Mouse (Mus musculus): ENCODE data around the gene Mafk. TPM values are rescaled to one million over a fixed set of nuclear protein-coding genes. Genes with fewer than 3 reads are reported as not detected.

Mafk gene
- polyA plus RNA-seq, 1 experiment from 2014 or later = 5.7 TPM

DNA sequence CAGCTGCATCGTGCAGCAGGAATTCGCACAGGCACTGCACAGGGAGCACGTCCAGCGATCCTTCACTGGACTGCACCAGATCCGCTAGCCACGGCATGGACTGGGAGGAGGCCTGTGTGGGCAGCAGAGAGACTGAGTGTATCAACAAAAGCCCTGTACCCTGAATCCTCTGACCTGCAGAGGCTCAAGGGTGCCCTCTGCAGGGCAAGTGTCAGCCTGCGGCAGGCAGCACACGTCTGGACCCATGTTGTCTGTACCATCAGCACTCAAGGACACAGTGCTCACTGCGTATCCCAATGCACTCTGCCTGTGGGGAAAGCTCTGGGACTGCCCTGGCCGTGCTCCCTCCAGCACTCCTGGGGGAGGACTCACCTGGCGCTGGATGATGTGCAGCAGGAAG is 27.0 kb upstream of the Mafk start:
- Histone ChIP-seq H3K36me3 (ENCODE audit: control insufficient read depth, insufficient read depth, low read length) (peaks cover 80% of the 10 kb centered on the region), H3K4me2 (ENCODE audit: low read depth, low read length) (no peak overlapping the region), H3K4me1 (ENCODE audit: control insufficient read depth, insufficient read depth, low read length) (no peaks in the 10 kb centered on the region), H3K4me3 (ENCODE audit: low read depth, low read length) (no peak overlapping the region), H3K9ac (replicated peaks; ENCODE audit: low read depth, low read length) (no peak overlapping the region), H3K9me3 (ENCODE audit: control insufficient read depth, low read length) (no peaks in the 10 kb centered on the region), H3K27ac (ENCODE audit: low read depth, low read length) (no peak overlapping the region), H3K27me3 (ENCODE audit: control insufficient read depth, insufficient read depth, low read length) (no peaks in the 10 kb centered on the region)
- no peak for ATAC-seq (ENCODE audit: low read depth)
- WGBS = 74% methylated on average over 11 of the region's 11 CpGs

GRCm38 (mm10) chr5:139768216-139768615 is 23.1 kb upstream of the Mafk start:
- WGBS = 100% methylated on average over 8 of the region's 8 CpGs
- no peak overlapping the region for H3K4me2 ChIP-seq (ENCODE audit: low read depth, low read length)
- peaks cover 86% of the 10 kb centered on the region for H3K36me3 ChIP-seq (ENCODE audit: control insufficient read depth, insufficient read depth, low read length)
- H3K27ac ChIP-seq (ENCODE audit: low read depth, low read length) = no peak overlapping the region
- no peak overlapping the region for H3K9ac ChIP-seq (replicated peaks; ENCODE audit: low read depth, low read length)
- H3K4me1 ChIP-seq (ENCODE audit: control insufficient read depth, insufficient read depth, low read length) = no peaks in the 10 kb centered on the region
- ATAC-seq (ENCODE audit: low read depth) = no peak
- no peaks in the 10 kb centered on the region for H3K27me3 ChIP-seq (ENCODE audit: control insufficient read depth, insufficient read depth, low read length)
- no peaks in the 10 kb centered on the region for H3K9me3 ChIP-seq (ENCODE audit: control insufficient read depth, low read length)
- no peak overlapping the region for H3K4me3 ChIP-seq (ENCODE audit: low read depth, low read length)

- under 1% methylated on average over 55 of the region's 55 CpGs for WGBS
- Histone ChIP-seq H3K36me3 (ENCODE audit: control insufficient read depth, insufficient read depth, low read length) (peaks cover 26% of the 10 kb centered on the region), H3K4me2 (ENCODE audit: low read depth, low read length) (peak within 1 kb of the TSS; percentile 97), H3K4me1 (ENCODE audit: control insufficient read depth, insufficient read depth, low read length) (peaks cover 6% of the 10 kb centered on the region), H3K27me3 (ENCODE audit: control insufficient read depth, insufficient read depth, low read length) (no peaks in the 10 kb centered on the region), H3K4me3 (ENCODE audit: low read depth, low read length) (peak within 1 kb of the TSS; percentile 57), H3K9me3 (ENCODE audit: control insufficient read depth, low read length) (no peaks in the 10 kb centered on the region), H3K9ac (replicated peaks; ENCODE audit: low read depth, low read length) (peak within 1 kb of the TSS; percentile 83), H3K27ac (ENCODE audit: low read depth, low read length) (no peak within 1 kb of the TSS)
- ATAC-seq (ENCODE audit: low read depth) = peak; percentile 91
Measured at GRCm38 (mm10) chr5:139775216-139775926, 15.9 kb upstream of the Mafk start, which contains the start of gene Ints1. TSS of gene Ints1 (minus strand) at chr5:139775674.

DNA sequence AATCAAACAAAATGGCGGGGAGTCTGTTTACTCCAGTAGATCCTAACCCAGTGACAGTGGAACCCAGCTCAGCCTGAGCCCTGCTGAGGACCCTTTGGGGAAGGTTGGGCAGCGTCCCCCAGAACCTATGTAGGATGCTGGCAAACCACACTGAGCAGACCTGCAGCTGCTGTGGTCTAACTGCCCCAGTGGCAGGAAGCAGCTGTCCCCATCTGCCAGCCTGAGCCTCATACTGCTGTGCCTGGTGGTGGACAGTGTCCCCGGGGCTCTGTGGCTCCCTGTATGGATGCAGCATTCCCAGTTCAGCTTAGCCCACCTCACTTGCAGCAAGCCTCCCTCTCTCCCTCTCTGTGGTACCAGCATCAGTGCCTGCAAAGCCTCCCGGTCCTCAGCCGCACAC is 14.3 kb upstream of the Mafk start:
- ATAC-seq (ENCODE audit: low read depth) = no peak
- no peak overlapping the region for H3K4me2 ChIP-seq (ENCODE audit: low read depth, low read length)
- WGBS = 86% methylated on average over 5 of the region's 5 CpGs
- no peaks in the 10 kb centered on the region for H3K27me3 ChIP-seq (ENCODE audit: control insufficient read depth, insufficient read depth, low read length)
- 0 out of 2 replicates have a peak, but pooled peaks cover 11% of the 10 kb centered on the region for H3K36me3 ChIP-seq (ENCODE audit: control insufficient read depth, insufficient read depth, low read length)
- peaks cover 6% of the 10 kb centered on the region for H3K4me1 ChIP-seq (ENCODE audit: control insufficient read depth, insufficient read depth, low read length)
- H3K9me3 ChIP-seq (ENCODE audit: control insufficient read depth, low read length) = no peaks in the 10 kb centered on the region
- H3K9ac ChIP-seq (replicated peaks; ENCODE audit: low read depth, low read length) = no peak overlapping the region
- H3K4me3 ChIP-seq (ENCODE audit: low read depth, low read length) = no peak overlapping the region
- H3K27ac ChIP-seq (ENCODE audit: low read depth, low read length) = no peak overlapping the region

- 81% methylated on average over 8 of the region's 8 CpGs for WGBS
- Histone ChIP-seq H3K36me3 (ENCODE audit: control insufficient read depth, insufficient read depth, low read length) (no peaks in the 10 kb centered on the region), H3K9ac (replicated peaks; ENCODE audit: low read depth, low read length) (no peak overlapping the region), H3K4me2 (ENCODE audit: low read depth, low read length) (no peak overlapping the region), H3K4me3 (ENCODE audit: low read depth, low read length) (no peak overlapping the region), H3K27me3 (ENCODE audit: control insufficient read depth, insufficient read depth, low read length) (no peaks in the 10 kb centered on the region), H3K27ac (ENCODE audit: low read depth, low read length) (no peak overlapping the region), H3K4me1 (ENCODE audit: control insufficient read depth, insufficient read depth, low read length) (no peaks in the 10 kb centered on the region), H3K9me3 (ENCODE audit: control insufficient read depth, low read length) (no peaks in the 10 kb centered on the region)
- no peak for ATAC-seq (ENCODE audit: low read depth)
Measured at GRCm38 (mm10) chr5:139781406-139781805, 9.9 kb upstream of the Mafk start.

DNA sequence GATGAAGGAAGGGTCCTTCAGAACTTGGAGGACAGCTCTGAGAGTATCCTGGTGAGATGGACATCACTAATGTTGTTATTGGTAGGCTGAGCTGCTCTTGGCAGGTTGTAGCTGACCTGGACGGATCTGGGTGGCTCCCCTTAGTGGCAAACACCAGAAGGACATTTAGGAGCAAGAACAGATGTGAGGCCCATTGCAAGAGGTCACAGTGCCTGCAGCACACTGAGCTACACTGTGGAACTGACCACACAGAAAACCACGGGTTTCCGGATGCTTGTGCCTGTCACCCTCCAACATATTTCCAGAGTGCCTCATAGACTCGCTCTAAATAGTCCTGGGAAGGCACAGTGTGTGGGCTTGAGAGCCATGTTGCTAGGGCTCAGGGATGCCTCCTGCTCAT is 1.8 kb upstream of the Mafk start:
- Histone ChIP-seq H3K4me1 (ENCODE audit: control insufficient read depth, insufficient read depth, low read length) (peaks cover 14% of the 10 kb centered on the region), H3K27me3 (ENCODE audit: control insufficient read depth, insufficient read depth, low read length) (no peaks in the 10 kb centered on the region), H3K4me2 (ENCODE audit: low read depth, low read length) (no peak overlapping the region), H3K9me3 (ENCODE audit: control insufficient read depth, low read length) (no peaks in the 10 kb centered on the region), H3K36me3 (ENCODE audit: control insufficient read depth, insufficient read depth, low read length) (no peaks in the 10 kb centered on the region), H3K9ac (replicated peaks; ENCODE audit: low read depth, low read length) (no peak overlapping the region), H3K27ac (ENCODE audit: low read depth, low read length) (no peak overlapping the region), H3K4me3 (ENCODE audit: low read depth, low read length) (no peak overlapping the region)
- no peak for ATAC-seq (ENCODE audit: low read depth)
- WGBS = 65% methylated on average over 4 of the region's 4 CpGs

DNA sequence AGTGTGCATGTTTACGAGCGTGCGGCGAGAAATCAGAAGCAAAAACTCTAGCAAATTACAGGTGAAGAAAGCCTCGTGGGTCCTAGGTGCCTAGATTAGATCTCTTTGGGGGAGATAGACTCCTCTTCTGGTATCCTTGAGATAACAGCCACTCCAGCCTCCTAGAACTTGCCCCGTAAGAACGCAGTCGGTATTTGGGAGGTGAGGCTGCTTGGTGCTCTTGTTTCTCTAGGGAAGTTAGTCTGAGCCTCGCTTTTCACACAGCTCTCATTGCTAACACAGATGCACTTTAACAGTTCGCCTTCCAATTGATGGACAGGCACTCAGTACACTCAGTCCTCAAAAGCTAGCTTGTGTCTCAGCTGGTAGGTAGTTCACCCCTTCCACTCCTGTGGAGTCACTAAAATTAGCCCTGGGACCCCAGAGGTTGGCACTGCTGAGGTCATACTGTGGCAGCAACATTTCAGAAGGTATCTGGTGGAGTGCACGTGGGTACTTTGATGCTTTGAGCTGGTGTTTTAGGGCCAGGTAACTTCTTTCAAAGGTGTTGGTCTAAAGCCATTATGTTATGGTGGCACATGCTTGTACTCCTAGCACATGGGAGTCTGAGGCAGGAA is 954 bp downstream of the Mafk start:
- WGBS = 18% methylated on average over 11 of the region's 11 CpGs
- peaks cover 28% of the 10 kb centered on the region for H3K4me1 ChIP-seq (ENCODE audit: control insufficient read depth, insufficient read depth, low read length)
- peak overlapping the region; percentile 75 for H3K4me3 ChIP-seq (ENCODE audit: low read depth, low read length)
- H3K36me3 ChIP-seq (ENCODE audit: control insufficient read depth, insufficient read depth, low read length) = no peaks in the 10 kb centered on the region
- ATAC-seq (ENCODE audit: low read depth) = no peak
- H3K27ac ChIP-seq (ENCODE audit: low read depth, low read length) = no peak overlapping the region
- H3K9ac ChIP-seq (replicated peaks; ENCODE audit: low read depth, low read length) = peak overlapping the region; percentile 67
- peak overlapping the region; percentile 100 for H3K4me2 ChIP-seq (ENCODE audit: low read depth, low read length)
- no peaks in the 10 kb centered on the region for H3K9me3 ChIP-seq (ENCODE audit: control insufficient read depth, low read length)
- H3K27me3 ChIP-seq (ENCODE audit: control insufficient read depth, insufficient read depth, low read length) = no peaks in the 10 kb centered on the region

- Histone ChIP-seq H3K4me1 (ENCODE audit: control insufficient read depth, insufficient read depth, low read length) (peaks cover 35% of the 10 kb centered on the region), H3K36me3 (ENCODE audit: control insufficient read depth, insufficient read depth, low read length) (no peaks in the 10 kb centered on the region)
- 57% methylated on average over 3 of the region's 3 CpGs for WGBS
Measured at GRCm38 (mm10) chr5:139792966-139793337, 1.6 kb downstream of the Mafk start.

GRCm38 (mm10) chr5:139793338-139794089 is 2.2 kb downstream of the Mafk start:
- Histone ChIP-seq H3K9ac (replicated peaks; ENCODE audit: low read depth, low read length) (0 out of 2 replicates have a peak overlapping the region, but pooled peaks have one; percentile 21), H3K4me2 (ENCODE audit: low read depth, low read length) (no peak overlapping the region), H3K4me3 (ENCODE audit: low read depth, low read length) (no peak overlapping the region), H3K27ac (ENCODE audit: low read depth, low read length) (no peak overlapping the region), H3K36me3 (ENCODE audit: control insufficient read depth, insufficient read depth, low read length) (no peaks in the 10 kb centered on the region), H3K4me1 (ENCODE audit: control insufficient read depth, insufficient read depth, low read length) (peaks cover 41% of the 10 kb centered on the region), H3K9me3 (ENCODE audit: control insufficient read depth, low read length) (no peaks in the 10 kb centered on the region), H3K27me3 (ENCODE audit: control insufficient read depth, insufficient read depth, low read length) (no peaks in the 10 kb centered on the region)
- WGBS = 65% methylated on average over 11 of the region's 11 CpGs
- ATAC-seq (ENCODE audit: low read depth) = no peak

More at GRCm38 (mm10) chr5:139792966-139793337, 1.6 kb downstream of the Mafk start:
- H3K9ac ChIP-seq (replicated peaks; ENCODE audit: low read depth, low read length) = 0 out of 2 replicates have a peak overlapping the region, but pooled peaks have one; percentile 21
- peak overlapping the region; percentile 100; the same call in 1 of the 2 replicates for H3K4me2 ChIP-seq (ENCODE audit: low read depth, low read length)
- no peak for ATAC-seq (ENCODE audit: low read depth)
- no peaks in the 10 kb centered on the region for H3K27me3 ChIP-seq (ENCODE audit: control insufficient read depth, insufficient read depth, low read length)
- no peaks in the 10 kb centered on the region for H3K9me3 ChIP-seq (ENCODE audit: control insufficient read depth, low read length)
- H3K4me3 ChIP-seq (ENCODE audit: low read depth, low read length) = no peak overlapping the region
- H3K27ac ChIP-seq (ENCODE audit: low read depth, low read length) = no peak overlapping the region

Data from neural tube, embryonic 14.5 days (tissue).